Mouse (Mus musculus) liver, embryonic 13.5 days (tissue): Measurements from ENCODE around the gene Pde8a. TPM values are rescaled to one million over a fixed set of nuclear protein-coding genes. Genes with fewer than 3 reads are reported as not detected.
A peak's percentile ranks its signal among the peaks of the same experiment; 100 is the strongest.

Experiments used
- ATAC-seq: fragments of 200-750 bp; cut with Nextera tagmentation; 2 replicates; pipeline ENCODE4 v1.8.0; 2017; ENCODE audit warnings: low read depth, mild to moderate bottlenecking, moderate number of reproducible peaks, moderate library complexity
- DNase-seq: peaks from one replicate; pipeline ENCODE4 v3.0.0; 2022
- H3K27ac ChIP-seq: fragments of 300-500 bp; sonication (generic); 2 replicates; pipeline ENCODE4 v1.5.1; 2015; ENCODE audit warnings: moderate library complexity, mild to moderate bottlenecking, inconsistent platforms
- H3K27me3 ChIP-seq: fragments of 300-500 bp; sonication (generic); 2 replicates; pipeline ENCODE4 v1.6.1; 2015; ENCODE audit warnings: mild to moderate bottlenecking, inconsistent platforms
- H3K36me3 ChIP-seq: fragments of 300-500 bp; sonication (generic); 2 replicates; pipeline ENCODE4 v1.6.1; 2015; ENCODE audit warnings: mild to moderate bottlenecking, inconsistent platforms
- H3K4me1 ChIP-seq: fragments of 300-500 bp; sonication (generic); replicated peaks from 2 replicates; pipeline ENCODE4 v1.6.1; 2015; ENCODE audit warnings: inconsistent platforms
- H3K4me2 ChIP-seq: fragments of 300-500 bp; sonication (generic); 2 replicates; pipeline ENCODE4 v1.6.1; 2015; ENCODE audit warnings: inconsistent platforms, mild to moderate bottlenecking, moderate library complexity
- H3K4me3 ChIP-seq: fragments of 300-500 bp; sonication (generic); replicated peaks from 2 replicates; pipeline ENCODE4 v1.5.1; 2015; ENCODE audit warnings: mild to moderate bottlenecking, inconsistent platforms
- H3K9ac ChIP-seq: fragments of 300-500 bp; sonication (generic); 2 replicates; pipeline ENCODE4 v1.6.1; 2015; ENCODE audit warnings: mild to moderate bottlenecking, inconsistent platforms
- H3K9me3 ChIP-seq: fragments of 300-500 bp; sonication (generic); replicated peaks from 2 replicates; pipeline ENCODE4 v1.6.1; 2016; ENCODE audit warnings: inconsistent platforms
- WGBS: fragments of 180-500 bp; shearing (Covaris S2); methylation state at CpG from one replicate; pipeline ENCODE4 v1.1.7; 2015; ENCODE audit not compliant: insufficient replicate concordance; 5-methylcytosine and 5-hydroxymethylcytosine counted together
- polyA plus RNA-seq: library from polyadenylated mRNA; unstranded; fragments of >200 nt; fragmentation: Nextera tagmentation; extraction: Ambion mirVana; gene quantifications from 2 replicates; pipeline ENCODE4 v1.2.1, GENCODE M21; 2015

Gene Pde8a
- polyA plus RNA-seq, 1 experiment from 2014 or later = 1.2 TPM

GRCm38 (mm10) chr7:81339783-81340182, 126.4 kb downstream of the Pde8a start:
- H3K9ac ChIP-seq = no peak overlapping the region
- H3K4me2 ChIP-seq = no peak overlapping the region
- ATAC-seq (no peak), DNase-seq (peak; percentile 48)
- no peak overlapping the region for H3K27ac ChIP-seq
- H3K27me3 ChIP-seq = no peaks in the 10 kb centered on the region
- 61% methylated on average over 4 of the region's 4 CpGs for WGBS
- H3K4me3 ChIP-seq = no peak overlapping the region
- no peaks in the 10 kb centered on the region for H3K9me3 ChIP-seq
- peaks cover 33% of the 10 kb centered on the region for H3K4me1 ChIP-seq
- H3K36me3 ChIP-seq = peaks cover 72% of the 10 kb centered on the region

DNA sequence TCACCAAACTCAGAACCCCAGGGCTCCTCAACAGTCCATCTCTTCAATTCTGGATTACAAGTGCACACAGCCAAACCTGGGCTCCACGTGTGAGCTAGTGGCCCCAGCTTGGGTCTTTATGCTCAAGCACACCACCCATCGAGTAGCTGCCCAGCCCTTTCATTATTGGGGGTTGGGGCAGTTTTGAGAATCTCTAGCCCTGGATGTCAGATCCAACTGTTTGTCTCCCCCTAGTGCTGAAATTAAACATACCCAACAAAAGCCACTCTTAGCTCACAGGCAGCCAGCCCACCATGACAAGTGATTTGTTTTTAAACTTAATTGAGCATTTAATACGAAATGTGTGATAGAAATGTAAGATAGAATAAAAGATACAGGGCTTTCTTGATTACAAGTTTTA, 128.2 kb downstream of the Pde8a start:
- H3K27me3 ChIP-seq = no peaks in the 10 kb centered on the region
- no peak overlapping the region for H3K9ac ChIP-seq
- peak overlapping the region; percentile 93; the same call in 1 of the 2 replicates for H3K4me2 ChIP-seq
- ATAC-seq (no peak), DNase-seq (no peak)
- 35% methylated on average over 3 of the region's 3 CpGs for WGBS
- peaks cover 39% of the 10 kb centered on the region for H3K4me1 ChIP-seq
- no peak overlapping the region for H3K4me3 ChIP-seq
- no peak overlapping the region for H3K27ac ChIP-seq
- no peaks in the 10 kb centered on the region for H3K9me3 ChIP-seq
- peaks cover 65% of the 10 kb centered on the region for H3K36me3 ChIP-seq

- H3K4me2 ChIP-seq = peak overlapping the region; percentile 93
- DNase-seq (no peak), ATAC-seq (no peak)
- peaks cover 39% of the 10 kb centered on the region for H3K4me1 ChIP-seq
- peak overlapping the region; percentile 85 for H3K27ac ChIP-seq
- peak overlapping the region; percentile 93 for H3K9ac ChIP-seq
- H3K9me3 ChIP-seq = no peaks in the 10 kb centered on the region
- H3K4me3 ChIP-seq = peak overlapping the region; percentile 80
- peaks cover 65% of the 10 kb centered on the region for H3K36me3 ChIP-seq
- WGBS = 44% methylated on average over 8 of the region's 8 CpGs
- H3K27me3 ChIP-seq = no peaks in the 10 kb centered on the region
Measured at GRCm38 (mm10) chr7:81342356-81343094, 129.1 kb downstream of the Pde8a start.

DNA sequence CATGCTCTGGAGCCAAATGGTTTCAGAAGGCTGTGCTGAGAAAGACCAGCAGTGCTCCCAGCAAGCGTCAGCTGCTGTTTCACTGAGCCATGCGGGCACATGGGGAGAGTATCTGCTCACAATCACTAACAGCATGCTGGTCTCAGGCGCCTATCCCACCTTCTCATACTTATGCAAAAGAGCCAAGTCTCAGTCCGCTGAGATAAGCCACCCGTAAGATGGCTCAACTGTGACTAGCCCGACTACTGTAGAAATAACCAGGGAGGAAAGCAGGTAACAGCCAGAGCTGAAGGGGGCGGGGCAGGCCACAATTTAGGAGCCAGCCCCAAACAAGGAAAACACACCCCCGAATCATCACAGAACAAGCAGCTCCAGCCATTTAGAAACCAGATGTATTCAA, 129.9 kb downstream of the Pde8a start:
- ATAC-seq (no peak), DNase-seq (peak; percentile 32)
- Histone ChIP-seq H3K4me3 (peak overlapping the region; percentile 80), H3K36me3 (peaks cover 57% of the 10 kb centered on the region), H3K27me3 (peaks cover 3% of the 10 kb centered on the region; the same call in 1 of the 2 replicates), H3K9ac (peak overlapping the region; percentile 93), H3K4me1 (peaks cover 39% of the 10 kb centered on the region), H3K4me2 (peak overlapping the region; percentile 93), H3K27ac (peak overlapping the region; percentile 85), H3K9me3 (no peaks in the 10 kb centered on the region)
- WGBS = 7% methylated on average over 8 of the region's 8 CpGs

DNA sequence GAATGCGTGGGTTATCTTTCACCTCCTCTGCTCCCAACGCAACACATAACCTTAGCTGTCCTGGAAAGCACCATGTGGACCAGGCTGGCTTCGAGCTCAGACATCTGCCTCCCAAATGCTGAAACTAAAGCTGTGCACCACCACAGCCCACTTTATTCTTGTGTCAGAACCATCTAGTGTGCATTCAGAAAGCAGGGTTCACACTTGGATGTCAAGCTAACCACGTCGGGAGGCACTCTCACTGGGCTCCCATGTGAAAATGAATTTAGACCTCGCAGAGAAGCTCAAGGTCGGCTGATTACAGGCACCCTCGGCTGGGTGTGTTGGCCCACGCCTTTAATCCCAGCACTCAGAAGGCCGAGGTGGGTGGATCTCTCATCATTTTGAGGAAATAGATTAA, 130.4 kb downstream of the Pde8a start:
- H3K9ac ChIP-seq = peak overlapping the region; percentile 93
- ATAC-seq = no peak

DNA sequence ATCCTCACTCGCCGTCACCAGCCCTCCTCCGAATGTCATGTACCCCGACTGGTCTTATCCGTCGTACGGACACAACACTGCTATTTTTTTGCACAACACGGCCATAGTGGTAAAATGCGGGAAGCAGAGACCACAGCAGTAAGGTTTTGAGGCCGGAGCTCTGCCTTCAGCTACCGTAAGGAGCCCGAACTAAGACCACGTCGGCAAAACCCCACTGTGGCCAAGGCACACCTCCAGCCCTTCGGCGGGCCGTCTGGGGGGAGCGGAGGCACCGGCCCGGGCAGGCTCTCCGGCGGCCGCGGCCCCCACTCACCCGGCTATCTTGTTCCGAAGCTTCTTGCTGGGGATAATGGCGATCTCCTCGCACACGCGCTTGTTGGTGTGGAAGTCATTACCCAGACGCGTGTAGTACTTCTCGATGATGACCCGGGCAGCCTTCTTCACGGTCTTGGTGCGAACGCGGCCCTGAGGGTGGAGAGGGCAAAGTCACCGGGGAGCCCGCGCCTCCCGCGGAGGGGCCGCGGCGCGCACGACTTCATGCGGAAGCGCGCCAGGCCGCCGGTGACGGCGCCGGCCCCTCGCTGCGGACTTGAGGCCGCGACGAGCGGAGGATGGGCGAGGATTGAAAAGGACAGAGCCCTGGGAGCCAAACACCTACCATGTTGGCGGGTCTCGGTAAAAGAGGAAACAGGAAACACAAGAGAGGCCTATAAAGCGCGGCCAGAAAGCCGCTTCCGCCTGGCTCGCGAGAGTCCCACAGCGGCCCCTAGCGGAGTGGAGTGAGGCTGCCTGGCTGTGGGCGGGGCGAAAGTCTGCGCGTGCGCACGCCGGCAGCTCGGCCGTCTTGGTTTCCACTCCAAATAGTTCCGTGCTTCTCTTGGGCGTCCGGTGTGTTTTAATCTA, 131.4 kb downstream of the Pde8a start, which contains the start of gene Rps17:
Rps17 (minus strand) TSS at position 711 of the 903 bp plus-strand sequence.
- peak within 1 kb of the TSS; percentile 93 for H3K4me2 ChIP-seq
- H3K27ac ChIP-seq = peak within 1 kb of the TSS; percentile 85
- peaks cover 44% of the 10 kb centered on the region for H3K36me3 ChIP-seq
- peaks cover 39% of the 10 kb centered on the region for H3K4me1 ChIP-seq
- H3K4me3 ChIP-seq = peak within 1 kb of the TSS; percentile 80
- peak; percentile 83 for ATAC-seq
- peak within 1 kb of the TSS; percentile 93 for H3K9ac ChIP-seq
- no peaks in the 10 kb centered on the region for H3K9me3 ChIP-seq
- DNase-seq = peak; percentile 92
- H3K27me3 ChIP-seq = peaks cover 3% of the 10 kb centered on the region; the same call in 1 of the 2 replicates
- WGBS = under 1% methylated on average over 82 of the region's 85 CpGs

More for the DNA sequence above, 130.4 kb downstream of the Pde8a start:
- Histone ChIP-seq H3K4me1 (peaks cover 39% of the 10 kb centered on the region), H3K27me3 (peaks cover 3% of the 10 kb centered on the region; the same call in 1 of the 2 replicates), H3K9me3 (no peaks in the 10 kb centered on the region), H3K4me2 (peak overlapping the region; percentile 93), H3K4me3 (peak overlapping the region; percentile 80), H3K36me3 (peaks cover 53% of the 10 kb centered on the region), H3K27ac (peak overlapping the region; percentile 85)
- DNase-seq = peak; percentile 25
- 3% methylated on average over 10 of the region's 10 CpGs for WGBS

GRCm38 (mm10) chr7:81345447-81346170, 132.2 kb downstream of the Pde8a start:
- DNase-seq (no peak), ATAC-seq (no peak)
- Histone ChIP-seq H3K4me1 (peaks cover 36% of the 10 kb centered on the region), H3K27ac (peak overlapping the region; percentile 39; the same call in 1 of the 2 replicates), H3K4me2 (peak overlapping the region; percentile 93), H3K9me3 (no peaks in the 10 kb centered on the region), H3K27me3 (peaks cover 4% of the 10 kb centered on the region; the same call in 1 of the 2 replicates), H3K9ac (peak overlapping the region; percentile 93), H3K4me3 (peak overlapping the region; percentile 80), H3K36me3 (peaks cover 36% of the 10 kb centered on the region)
- WGBS = 55% methylated on average over 15 of the region's 15 CpGs

- no peak overlapping the region for H3K9ac ChIP-seq
- H3K36me3 ChIP-seq = peaks cover 10% of the 10 kb centered on the region
- no peak overlapping the region for H3K4me2 ChIP-seq
- no peaks in the 10 kb centered on the region for H3K9me3 ChIP-seq
- 59% methylated on average over 7 of the region's 7 CpGs for WGBS
- DNase-seq (no peak), ATAC-seq (no peak)
- H3K4me1 ChIP-seq = peaks cover 15% of the 10 kb centered on the region
- peaks cover 6% of the 10 kb centered on the region; the same call in 1 of the 2 replicates for H3K27me3 ChIP-seq
- no peak overlapping the region for H3K27ac ChIP-seq
- no peak overlapping the region for H3K4me3 ChIP-seq
Measured at GRCm38 (mm10) chr7:81348206-81348605, 134.8 kb downstream of the Pde8a start.

DNA sequence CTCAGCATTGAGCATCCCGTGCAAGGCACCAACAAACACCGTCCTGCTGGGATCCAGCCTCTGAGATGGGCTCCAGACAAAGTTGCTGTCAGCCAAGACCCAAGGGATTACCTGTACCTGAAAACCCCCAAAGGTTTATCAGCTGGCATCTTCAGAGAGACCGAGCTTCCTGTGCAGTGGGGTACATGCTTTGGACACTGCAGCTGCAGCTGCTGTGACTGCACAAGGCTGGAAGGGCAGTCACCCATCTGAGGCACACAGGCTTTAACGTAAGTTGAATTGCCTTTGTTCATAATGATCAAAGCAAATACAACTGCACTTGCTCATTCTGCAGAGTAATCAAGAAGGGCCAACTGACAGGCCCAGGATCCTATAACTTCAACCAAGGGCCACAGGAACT, 138.4 kb downstream of the Pde8a start:
- H3K36me3 ChIP-seq = no peaks in the 10 kb centered on the region
- no peak overlapping the region for H3K9ac ChIP-seq
- no peaks in the 10 kb centered on the region for H3K4me1 ChIP-seq
- peaks cover 15% of the 10 kb centered on the region; the same call in 1 of the 2 replicates for H3K27me3 ChIP-seq
- no peak overlapping the region for H3K4me2 ChIP-seq
- H3K9me3 ChIP-seq = no peaks in the 10 kb centered on the region
- WGBS = 80% methylated on average over 4 of the region's 4 CpGs
- H3K27ac ChIP-seq = no peak overlapping the region
- no peak for ATAC-seq
- no peak overlapping the region for H3K4me3 ChIP-seq
- DNase-seq = no peak

DNA sequence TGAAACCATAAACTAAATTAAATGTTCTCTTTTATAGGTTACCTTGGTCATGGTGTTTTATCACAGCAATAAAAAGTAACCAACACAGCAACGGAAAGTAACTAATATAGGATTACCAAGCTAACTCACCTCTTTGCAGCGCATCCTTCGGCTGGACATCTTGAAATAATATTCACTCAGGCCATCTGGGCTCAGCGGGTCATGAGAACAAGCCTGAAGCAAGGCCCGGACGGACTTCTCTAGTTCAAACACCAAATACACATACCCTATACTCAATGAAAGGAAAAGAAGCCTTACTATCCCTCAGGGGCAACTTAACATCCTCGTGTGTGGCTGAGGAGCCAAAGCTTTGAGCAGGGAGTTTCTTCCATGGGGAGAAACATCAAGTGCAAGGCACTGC, 142.3 kb downstream of the Pde8a start:
- no peak overlapping the region for H3K9ac ChIP-seq
- DNase-seq (no peak), ATAC-seq (no peak)
- no peaks in the 10 kb centered on the region for H3K36me3 ChIP-seq
- H3K4me2 ChIP-seq = no peak overlapping the region
- no peak overlapping the region for H3K27ac ChIP-seq
- 75% methylated on average over 7 of the region's 7 CpGs for WGBS
- no peaks in the 10 kb centered on the region for H3K4me1 ChIP-seq
- no peaks in the 10 kb centered on the region for H3K9me3 ChIP-seq
- 0 out of 2 replicates have a peak, but pooled peaks cover 10% of the 10 kb centered on the region for H3K27me3 ChIP-seq
- H3K4me3 ChIP-seq = no peak overlapping the region
